Mouse (Mus musculus): Measurements from ENCODE around the gene Fbxo27. TPM values are rescaled to one million over a fixed set of nuclear protein-coding genes. Genes with fewer than 3 reads are reported as not detected.
"Not testable (repeated sequence)": the region's sequence is repeated elsewhere in the genome, so short reads cannot be mapped to it uniquely, and the experiment has no call there.

Fbxo27 gene
- polyA plus RNA-seq, 1 experiment from 2014 or later = 1.7 TPM

DNA sequence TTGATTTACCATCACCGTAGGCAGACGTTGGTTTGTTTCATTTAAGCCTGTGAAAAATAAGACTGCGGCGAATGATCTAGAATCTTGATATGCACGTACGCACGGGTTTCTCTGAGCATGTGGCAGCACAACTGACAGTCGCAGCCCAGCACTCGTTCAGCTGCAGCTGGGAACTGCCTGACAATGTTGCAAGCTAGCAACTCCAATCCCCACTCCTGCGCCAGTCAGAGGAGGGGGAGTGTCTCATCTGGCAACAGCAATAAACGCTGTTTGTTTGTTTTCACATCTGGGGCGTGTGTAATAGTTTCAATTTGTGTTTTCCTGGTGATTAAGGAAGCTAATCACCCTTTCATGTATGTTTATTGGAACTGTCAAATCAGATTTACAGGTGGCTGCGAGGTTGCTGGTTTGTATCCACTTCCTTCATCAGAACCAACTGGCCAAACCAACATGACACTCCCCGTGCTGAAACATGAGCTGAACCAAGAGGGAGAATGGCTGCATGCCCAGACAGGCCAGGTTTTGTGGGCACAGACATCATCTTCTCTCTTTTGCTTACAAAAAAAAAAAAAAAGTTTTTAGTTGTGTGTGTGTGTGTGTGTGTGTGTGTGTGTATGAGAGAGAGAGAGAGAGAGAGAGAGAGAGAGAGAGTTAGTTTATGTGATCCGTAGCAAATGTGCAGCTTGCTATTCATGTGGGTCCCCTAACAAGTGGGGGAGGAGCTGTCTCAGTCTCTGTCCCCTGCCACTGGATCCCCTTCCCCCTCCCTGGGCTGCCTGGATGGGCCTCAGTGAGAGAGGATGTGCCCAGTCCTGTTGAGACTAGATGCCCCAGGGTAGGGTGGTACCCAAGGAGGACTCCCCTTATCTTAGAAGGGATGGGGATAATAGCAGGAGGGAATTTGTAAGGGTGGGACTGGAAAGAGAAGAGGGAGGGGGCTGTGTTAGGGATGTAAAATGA, 26.7 kb upstream of the Fbxo27 start:
- DNase-seq (ENCODE audit: low spot score) = peak; percentile 29
- peak overlapping the region; percentile 34 for H3K4me2 ChIP-seq (replicated peaks; ENCODE audit: low read depth)
- no peak overlapping the region for H3K9ac ChIP-seq (ENCODE audit: low read length)
- H3K9me3 ChIP-seq (ENCODE audit: control insufficient read depth, low read length) = no peaks in the 10 kb centered on the region
- H3K36me3 ChIP-seq (ENCODE audit: control insufficient read depth, insufficient read depth, low read length) = no peaks in the 10 kb centered on the region
- H3K4me1 ChIP-seq (replicated peaks; ENCODE audit: control insufficient read depth, insufficient read depth) = no peaks in the 10 kb centered on the region
- ATAC-seq (ENCODE audit: low FRiP score, low TSS enrichment) = no peak; the same call in 1 of the 2 replicates
- H3K27me3 ChIP-seq (ENCODE audit: control insufficient read depth, insufficient read depth, low read length) = no peaks in the 10 kb centered on the region
- 9% methylated on average over 15 of the region's 15 CpGs for WGBS
- no peak overlapping the region for H3K27ac ChIP-seq (replicated peaks)
- TF ChIP-seq CTCF (IDR thresholded peaks at IDR 0.05; ENCODE audit: low read depth) (no peak), EP300 (optimal IDR thresholded peaks at IDR 0.05) (no peak)
- peak overlapping the region; percentile 2; the same call in 1 of the 2 replicates for H3K4me3 ChIP-seq (ENCODE audit: low read depth, low read length)

- WGBS = 28% methylated on average over 4 of the region's 4 CpGs
- no peak overlapping the region for H3K27ac ChIP-seq (replicated peaks)
- H3K9ac ChIP-seq (ENCODE audit: low read length) = no peak overlapping the region
- no peaks in the 10 kb centered on the region for H3K4me1 ChIP-seq (replicated peaks; ENCODE audit: control insufficient read depth, insufficient read depth)
- peak; percentile 40 for TF ChIP-seq CTCF (IDR thresholded peaks at IDR 0.05; ENCODE audit: low read depth)
- TF ChIP-seq EP300 (optimal IDR thresholded peaks at IDR 0.05) = no peak
- H3K27me3 ChIP-seq (ENCODE audit: control insufficient read depth, insufficient read depth, low read length) = no peaks in the 10 kb centered on the region
- no peak overlapping the region for H3K4me2 ChIP-seq (replicated peaks; ENCODE audit: low read depth)
- no peak overlapping the region for H3K4me3 ChIP-seq (ENCODE audit: low read depth, low read length)
- DNase-seq (ENCODE audit: low spot score) = no peak
- no peaks in the 10 kb centered on the region for H3K36me3 ChIP-seq (ENCODE audit: control insufficient read depth, insufficient read depth, low read length)
- no peaks in the 10 kb centered on the region for H3K9me3 ChIP-seq (ENCODE audit: control insufficient read depth, low read length)
- ATAC-seq (ENCODE audit: low FRiP score, low TSS enrichment) = no peak
These were observed 21.5 kb upstream of the Fbxo27 start for GRCm38 (mm10) chr7:28671172-28671571.

DNA sequence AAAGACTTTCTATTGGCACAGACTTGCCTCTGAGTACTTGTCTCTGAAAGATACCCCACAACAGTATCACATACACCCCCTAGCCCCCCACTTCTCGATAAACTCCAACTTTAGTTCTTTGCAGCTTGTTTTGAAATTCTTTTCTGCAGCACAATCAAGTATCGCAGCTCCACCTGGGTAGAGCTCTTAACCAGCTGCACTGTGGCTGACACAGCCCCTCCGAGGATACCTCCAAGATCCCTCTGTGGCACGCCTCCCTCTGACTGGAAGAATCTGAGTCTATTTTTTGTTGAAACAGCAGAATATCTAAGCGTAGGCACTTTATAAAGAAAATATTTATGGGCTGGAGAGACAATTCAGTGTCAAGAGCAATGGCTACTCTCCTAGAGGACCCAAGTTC, 20.4 kb upstream of the Fbxo27 start:
- no peak for DNase-seq (ENCODE audit: low spot score)
- Histone ChIP-seq H3K27me3 (ENCODE audit: control insufficient read depth, insufficient read depth, low read length) (no peaks in the 10 kb centered on the region), H3K4me3 (ENCODE audit: low read depth, low read length) (no peak overlapping the region), H3K36me3 (ENCODE audit: control insufficient read depth, insufficient read depth, low read length) (no peaks in the 10 kb centered on the region), H3K4me2 (replicated peaks; ENCODE audit: low read depth) (no peak overlapping the region), H3K9me3 (ENCODE audit: control insufficient read depth, low read length) (no peaks in the 10 kb centered on the region), H3K4me1 (replicated peaks; ENCODE audit: control insufficient read depth, insufficient read depth) (no peaks in the 10 kb centered on the region), H3K9ac (ENCODE audit: low read length) (no peak overlapping the region), H3K27ac (replicated peaks) (no peak overlapping the region)
- ATAC-seq (ENCODE audit: low FRiP score, low TSS enrichment) = no peak
- TF ChIP-seq EP300 (optimal IDR thresholded peaks at IDR 0.05) (no peak), CTCF (IDR thresholded peaks at IDR 0.05; ENCODE audit: low read depth) (no peak)
- WGBS = 89% methylated on average over 5 of the region's 5 CpGs

DNA sequence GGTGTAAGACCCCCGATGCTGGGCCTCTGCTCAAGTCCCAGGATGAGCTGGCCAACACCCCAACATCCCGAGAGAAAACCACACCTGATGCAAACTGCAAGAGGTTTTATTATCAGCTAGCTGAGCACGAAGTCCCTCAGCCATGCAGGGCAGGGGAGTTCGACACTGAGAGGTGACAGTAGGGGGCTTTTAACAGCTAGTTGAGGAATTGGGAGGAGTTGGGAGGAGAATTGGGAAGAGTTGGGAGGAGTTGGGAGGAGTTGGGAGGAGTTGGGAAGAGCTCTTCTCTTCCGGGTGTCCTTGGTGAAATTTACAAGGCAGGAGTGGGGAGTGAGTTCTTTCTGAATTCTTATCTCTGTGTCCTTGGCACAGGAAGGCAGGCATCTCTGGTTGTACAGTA, 19.9 kb upstream of the Fbxo27 start:
- H3K4me3 ChIP-seq (ENCODE audit: low read depth, low read length); H3K36me3 ChIP-seq (ENCODE audit: control insufficient read depth, insufficient read depth, low read length); H3K27me3 ChIP-seq (ENCODE audit: control insufficient read depth, insufficient read depth, low read length); H3K9ac ChIP-seq (ENCODE audit: low read length); H3K27ac ChIP-seq (replicated peaks); H3K4me1 ChIP-seq (replicated peaks; ENCODE audit: control insufficient read depth, insufficient read depth); ATAC-seq (ENCODE audit: low FRiP score, low TSS enrichment); H3K4me2 ChIP-seq (replicated peaks; ENCODE audit: low read depth); DNase-seq (ENCODE audit: low spot score); H3K9me3 ChIP-seq (ENCODE audit: control insufficient read depth, low read length): not testable (repeated sequence)
- WGBS = 72% methylated on average over 5 of the region's 5 CpGs

DNA sequence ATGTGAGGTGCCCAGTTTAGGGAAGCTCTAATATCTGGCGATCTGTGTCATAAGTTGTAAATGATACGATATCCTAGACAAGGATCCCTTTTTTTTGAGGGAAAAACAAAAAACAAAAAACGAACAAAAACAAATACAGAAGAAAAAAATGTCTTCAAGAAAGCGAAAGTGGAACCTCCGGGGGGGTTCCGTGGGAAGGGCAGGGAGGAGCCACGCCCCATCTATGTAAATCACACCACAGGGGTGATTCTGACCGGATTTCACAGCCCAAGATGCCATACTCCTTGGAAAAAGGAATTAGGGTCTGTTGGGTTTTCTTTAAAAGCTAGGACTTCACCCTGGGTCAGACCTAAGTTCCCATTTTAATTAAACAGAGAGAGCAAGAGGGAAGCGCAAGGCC, 17.7 kb upstream of the Fbxo27 start:
- H3K4me1 ChIP-seq (replicated peaks; ENCODE audit: control insufficient read depth, insufficient read depth) = no peaks in the 10 kb centered on the region
- no peak overlapping the region for H3K4me3 ChIP-seq (ENCODE audit: low read depth, low read length)
- ATAC-seq (ENCODE audit: low FRiP score, low TSS enrichment) = no peak

DNA sequence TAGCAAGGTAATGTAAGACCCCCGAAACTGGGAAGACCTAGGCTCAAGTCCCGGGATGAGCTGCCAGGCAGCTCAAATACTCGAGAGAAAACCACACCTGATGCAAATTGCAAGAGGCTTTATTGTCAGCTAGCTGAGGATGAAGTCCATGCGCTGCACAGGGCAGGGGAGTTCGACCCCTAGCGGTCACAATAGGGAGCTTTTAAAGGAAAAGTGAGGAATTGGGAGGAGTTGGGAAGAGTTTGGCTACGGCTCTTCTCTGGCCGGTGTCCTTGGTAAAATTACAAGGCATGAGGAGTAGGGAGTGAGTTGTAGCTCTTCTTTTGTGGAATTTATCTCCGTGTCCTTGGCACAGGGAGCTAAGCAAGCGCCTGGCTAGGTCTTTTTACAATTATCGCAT, 16.9 kb upstream of the Fbxo27 start:
- no peak overlapping the region for H3K27ac ChIP-seq (replicated peaks)
- no peaks in the 10 kb centered on the region for H3K36me3 ChIP-seq (ENCODE audit: control insufficient read depth, insufficient read depth, low read length)
- no peaks in the 10 kb centered on the region for H3K9me3 ChIP-seq (ENCODE audit: control insufficient read depth, low read length)
- no peak overlapping the region for H3K4me2 ChIP-seq (replicated peaks; ENCODE audit: low read depth)
- H3K4me3 ChIP-seq (ENCODE audit: low read depth, low read length) = no peak overlapping the region
- TF ChIP-seq CTCF (IDR thresholded peaks at IDR 0.05; ENCODE audit: low read depth) (peak; percentile 66), EP300 (optimal IDR thresholded peaks at IDR 0.05) (no peak)
- DNase-seq (ENCODE audit: low spot score) (no peak), ATAC-seq (ENCODE audit: low FRiP score, low TSS enrichment) (no peak)
- no peaks in the 10 kb centered on the region for H3K4me1 ChIP-seq (replicated peaks; ENCODE audit: control insufficient read depth, insufficient read depth)
- H3K9ac ChIP-seq (ENCODE audit: low read length) = no peak overlapping the region
- no peaks in the 10 kb centered on the region for H3K27me3 ChIP-seq (ENCODE audit: control insufficient read depth, insufficient read depth, low read length)
- WGBS = 44% methylated on average over 11 of the region's 11 CpGs

More for the DNA sequence above, 17.7 kb upstream of the Fbxo27 start:
- Histone ChIP-seq H3K27me3 (ENCODE audit: control insufficient read depth, insufficient read depth, low read length) (no peaks in the 10 kb centered on the region), H3K27ac (replicated peaks) (no peak overlapping the region), H3K36me3 (ENCODE audit: control insufficient read depth, insufficient read depth, low read length) (no peaks in the 10 kb centered on the region), H3K9me3 (ENCODE audit: control insufficient read depth, low read length) (no peaks in the 10 kb centered on the region), H3K4me2 (replicated peaks; ENCODE audit: low read depth) (no peak overlapping the region), H3K9ac (ENCODE audit: low read length) (no peak overlapping the region)
- DNase-seq (ENCODE audit: low spot score) = no peak
- 71% methylated on average over 9 of the region's 9 CpGs for WGBS
- TF ChIP-seq EP300 (optimal IDR thresholded peaks at IDR 0.05) (no peak), CTCF (IDR thresholded peaks at IDR 0.05; ENCODE audit: low read depth) (no peak)

Measured in stomach, postnatal 0 days (tissue).